9 mouse cellular contexts compared by ENCODE assay signal in genomic region chr11:88873667-88874030, GRCm38 (mm10). TPM values are rescaled to one million over a fixed set of nuclear protein-coding genes. Genes with fewer than 3 reads are reported as not detected.
DNase-seq lines count a peak whose midpoint lies in the region; ATAC-seq and TF ChIP-seq lines count a peak whose summit lies in the region.
"Had no signal": no experiment of that assay in that cellular context is flagged by ENCODE, and none has a peak within 500 bp of the region (broad histone marks: within the 10 kb centered on the region; RNA-seq: fewer than 3 reads in every experiment).

No protein-coding gene starts in this region.

- DNase-seq in heart, postnatal 14 days, result no peak
- DNase-seq in CH12.LX (ENCODE audit: extremely low read depth), result no peak
- no peak for DNase-seq in adrenal gland, postnatal 10 days
- no peak for DNase-seq in spleen, postnatal 36 days (ENCODE audit: low spot score in 2 of 2)
- no peak for DNase-seq in adipocyte (ENCODE audit: low spot score)

- ATAC-seq in heart, embryonic 13.5 days (ENCODE audit: extremely low read depth, insufficient number of reproducible peaks, low FRiP score, low TSS enrichment), result no peak
- ATAC-seq in limb, embryonic 15.5 days (ENCODE audit: insufficient number of reproducible peaks, low FRiP score, low TSS enrichment, low read depth), result no peak

- H3K9ac ChIP-seq in heart, embryonic 13.5 days, result peak overlapping the region; percentile 80
- 0 out of 2 replicates have a peak overlapping the region, but pooled peaks have one; percentile 21 for H3K9ac ChIP-seq in CH12.LX (ENCODE audit: insufficient read depth, low read depth)
- H3K9ac ChIP-seq in limb, embryonic 15.5 days, result no peak overlapping the region

- no peak overlapping the region for H3K27ac ChIP-seq in heart, embryonic 13.5 days (replicated peaks)
- H3K27ac ChIP-seq in CH12.LX (ENCODE audit: insufficient read depth, low read depth), result no peak overlapping the region
- H3K27ac ChIP-seq in embryonic fibroblast, embryonic 13.5 days (ENCODE audit: insufficient read depth, low read length), result no peak overlapping the region
- no peak overlapping the region for H3K27ac ChIP-seq in limb, embryonic 15.5 days

- H3K9me3 ChIP-seq in heart, embryonic 13.5 days, result no peaks in the 10 kb centered on the region
- H3K9me3 ChIP-seq in CH12.LX (replicated peaks; ENCODE audit: low read length), result no peaks in the 10 kb centered on the region
- no peaks in the 10 kb centered on the region for H3K9me3 ChIP-seq in limb, embryonic 15.5 days
- H3K9me3 ChIP-seq: G1E had no signal

- 2% methylated on average over 10 of the region's 10 CpGs for WGBS in heart, embryonic 13.5 days
- whole genome bisulfite sequencing in limb, embryonic 15.5 days, result 3% methylated on average over 10 of the region's 10 CpGs

- intact Hi-C loops in heart, postnatal 14 days (cut with DNase I), result no loop called here

- no peak for TF ChIP-seq RAD21 in CH12.LX (IDR thresholded peaks at IDR 0.05; ENCODE audit: low read depth, low read length)

- in situ Hi-C loops in CH12.LX (cut with MboI; ENCODE audit: low pct_ligation_motif_present, low pct_unique_long_range_greater_than_20kb, low sequenced_read_pairs), result no loop called here

- H3K79me2 ChIP-seq in CH12.LX (replicated peaks; ENCODE audit: control insufficient read depth, extremely low read depth, insufficient read depth, poor library complexity, severe bottlenecking), result no peaks in the 10 kb centered on the region

- peak overlapping the region; percentile 56 for H3K4me3 ChIP-seq in heart, embryonic 13.5 days
- H3K4me3 ChIP-seq in CH12.LX (replicated peaks in 1 of 3; ENCODE audit: low read depth in 2 of 3, low read length in 2 of 3, poor library complexity in 1 of 3), result peak overlapping the region in 1 of 3 experiments; percentile 29
- peak overlapping the region; percentile 46 for H3K4me3 ChIP-seq in embryonic fibroblast, embryonic 13.5 days (ENCODE audit: insufficient read depth, low read length)
- peak overlapping the region; percentile 24 for H3K4me3 ChIP-seq in limb, embryonic 15.5 days

- TF ChIP-seq CTCF in CH12.LX (conservative IDR thresholded peaks at IDR 0.05 in 1 of 2, IDR thresholded peaks at IDR 0.05 in 1 of 2; ENCODE audit: low read depth in 2 of 2, low read length in 2 of 2), result no peak
- no peak for TF ChIP-seq CTCF in embryonic fibroblast, embryonic 13.5 days (IDR thresholded peaks at IDR 0.05; ENCODE audit: borderline replicate concordance, insufficient read depth, low read length)

- no peak for TF ChIP-seq POLR2A in CH12.LX (IDR thresholded peaks at IDR 0.05; ENCODE audit: low read depth, low read length)
- no peak for TF ChIP-seq POLR2A in embryonic fibroblast, embryonic 13.5 days (IDR thresholded peaks at IDR 0.05; ENCODE audit: low read depth, low read length)

- dilution Hi-C loops in CH12.LX (cut with MboI; ENCODE audit: extremely low pct_ligation_motif_present, extremely low pct_unique_long_range_greater_than_20kb, low sequenced_read_pairs), result no loop called here

- H3K27me3 ChIP-seq in heart, embryonic 13.5 days (replicated peaks), result peaks cover 31% of the 10 kb centered on the region
- peaks cover 5% of the 10 kb centered on the region for H3K27me3 ChIP-seq in CH12.LX (replicated peaks)
- H3K27me3 ChIP-seq in limb, embryonic 15.5 days, result peaks cover 19% of the 10 kb centered on the region

- no peaks in the 10 kb centered on the region for H3K36me3 ChIP-seq in heart, embryonic 13.5 days
- H3K36me3 ChIP-seq in CH12.LX (replicated peaks in 1 of 2; ENCODE audit: control insufficient read depth in 1 of 2, insufficient read depth in 1 of 2, low read length in 1 of 2), result no peaks in the 10 kb centered on the region
- no peaks in the 10 kb centered on the region for H3K36me3 ChIP-seq in limb, embryonic 15.5 days
- H3K36me3 ChIP-seq: G1E had no signal

- H3K4me1 ChIP-seq in heart, embryonic 13.5 days, result peaks cover 7% of the 10 kb centered on the region; the same call in 1 of the 2 replicates
- peaks cover 0 to 13% of the 10 kb centered on the region in 2 experiments; a peak in 2 of 4 replicates for H3K4me1 ChIP-seq in CH12.LX (ENCODE audit: control insufficient read depth in 1 of 2, insufficient read depth in 2 of 2)
- no peaks in the 10 kb centered on the region for H3K4me1 ChIP-seq in embryonic fibroblast, embryonic 13.5 days (ENCODE audit: control insufficient read depth, insufficient read depth, low read length)
- peaks cover 9% of the 10 kb centered on the region; the same call in 1 of the 2 replicates for H3K4me1 ChIP-seq in limb, embryonic 15.5 days

- TF ChIP-seq EP300 in CH12.LX (IDR thresholded peaks at IDR 0.05; ENCODE audit: low read length), result no peak

- peak overlapping the region; percentile 82 for H3K4me2 ChIP-seq in heart, embryonic 13.5 days
- H3K4me2 ChIP-seq in CH12.LX (ENCODE audit: insufficient read depth, low read depth, poor library complexity, severe bottlenecking), result peak overlapping the region; percentile 86
- peak overlapping the region; percentile 46 for H3K4me2 ChIP-seq in limb, embryonic 15.5 days

TF ChIP-seq in CH12.LX, 34 proteins besides CTCF, POLR2A, EP300 and RAD21:
- TF ChIP-seq RCOR1 (conservative IDR thresholded peaks at IDR 0.05; ENCODE audit: low read depth, low read length) (no peak), ZC3H11A (IDR thresholded peaks at IDR 0.05; ENCODE audit: low read depth, low read length) (no peak), ETS1 (conservative IDR thresholded peaks at IDR 0.05; ENCODE audit: low read depth, low read length) (no peak), E2F4 (IDR thresholded peaks at IDR 0.05; ENCODE audit: insufficient replicate concordance, low read depth, low read length) (no peak), TCF12 (IDR thresholded peaks at IDR 0.05; ENCODE audit: low read depth, low read length) (no peak), KAT2A (IDR thresholded peaks at IDR 0.05; ENCODE audit: insufficient replicate concordance, low read length) (no peak), NRF1 (IDR thresholded peaks at IDR 0.05; ENCODE audit: low read depth, low read length) (no peak), POLR2AphosphoS2 (IDR thresholded peaks at IDR 0.05; ENCODE audit: low read depth, low read length) (no peak), BHLHE40 (IDR thresholded peaks at IDR 0.05; ENCODE audit: low read depth, low read length) (no peak), USF2 (conservative IDR thresholded peaks at IDR 0.05; ENCODE audit: low read depth, low read length) (no peak), ZMIZ1 (IDR thresholded peaks at IDR 0.05; ENCODE audit: low read depth, low read length) (no peak), MYC (IDR thresholded peaks at IDR 0.05; ENCODE audit: low read depth, low read length) (no peak), NELFE (IDR thresholded peaks at IDR 0.05; ENCODE audit: low read depth, low read length) (no peak), MAZ (IDR thresholded peaks at IDR 0.05; ENCODE audit: low read depth, low read length) (no peak), MAFK (IDR thresholded peaks at IDR 0.05; ENCODE audit: insufficient replicate concordance, low read length) (no peak), USF1 (IDR thresholded peaks at IDR 0.05; ENCODE audit: low read depth, low read length) (no peak), MXI1 (IDR thresholded peaks at IDR 0.05; ENCODE audit: low read depth, low read length) (no peak), ELF1 (IDR thresholded peaks at IDR 0.05; ENCODE audit: low read depth, low read length) (no peak)
TF ChIP-seq in CH12.LX: peak in this region for 0.

RNA-seq across cellular contexts. Expression of gene Akap1, which starts 9.3 kb away (rescaled TPM):
- polyA plus RNA-seq in heart, embryonic 13.5 days (2015; fragmentation: Nextera tagmentation; extraction: Ambion mirVana), result 31.4 and 33.7 TPM in 2 replicates
- 100 to 1,000 TPM; 114 TPM for total RNA-seq in heart, postnatal 14 days (2021)
- total RNA-seq in CH12.LX (2012; rRNA removed), result 46.4 and 57.6 TPM in 2 replicates
- 47.5 and 51.6 TPM in 2 replicates for total RNA-seq in CH12.LX (2014; rRNA removed)
- 53.4 and 54.8 TPM in 2 replicates for polyA plus RNA-seq in CH12.LX (2012; ENCODE audit: insufficient read length, low read depth)
- 24.2 and 25.5 TPM in 2 replicates for polyA plus RNA-seq in embryonic fibroblast, embryonic 13.5 days (2011; ENCODE audit: insufficient read length, low read depth, missing spikeins)
- polyA plus RNA-seq in limb, embryonic 15.5 days (2015; fragmentation: Nextera tagmentation; extraction: Ambion mirVana), result 17.9 and 24.4 TPM in 2 replicates
- 100 to 1,000 TPM; 136 to 196 TPM for total RNA-seq in adrenal gland, postnatal 10 days (2021)
